Mouse (Mus musculus): ENCODE data around the gene Asb13. TPM values are rescaled to one million over a fixed set of nuclear protein-coding genes. Genes with fewer than 3 reads are reported as not detected.
A peak's percentile ranks its signal among the peaks of the same experiment; 100 is the strongest.

Gene Asb13
- polyA plus RNA-seq, 1 experiment = 42.6 TPM

DNA sequence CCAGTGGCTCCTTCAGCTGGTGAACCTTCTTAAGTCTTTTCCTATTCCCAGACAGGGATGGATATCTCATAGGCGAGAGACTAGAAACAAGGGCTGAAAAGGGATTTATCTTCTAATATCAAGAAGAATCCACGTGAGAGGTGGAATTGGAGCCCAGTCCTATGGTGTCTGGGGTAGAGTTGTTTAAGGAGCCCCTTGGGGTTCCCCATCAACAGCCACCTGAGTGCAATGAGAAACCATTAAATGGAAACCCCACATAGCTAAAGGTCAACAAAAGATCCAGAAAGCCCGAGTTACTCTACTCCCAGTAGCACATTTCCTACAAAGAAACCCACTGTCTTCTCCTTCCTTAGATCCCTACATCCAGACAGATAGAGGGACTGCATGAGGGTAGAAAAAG, 39.3 kb downstream of the Asb13 start:
- no peaks in the 10 kb centered on the region for H3K27me3 ChIP-seq (replicated peaks; ENCODE audit: control insufficient read depth, insufficient read depth, low read length)
- no peak overlapping the region for H3K27ac ChIP-seq (ENCODE audit: insufficient read depth, low read depth, low read length)
- no peak for DNase-seq
- no peaks in the 10 kb centered on the region for H3K36me3 ChIP-seq (ENCODE audit: control insufficient read depth, insufficient read depth, low read length)
- no peak overlapping the region for H3K4me3 ChIP-seq (ENCODE audit: insufficient read depth, low read depth, low read length)
- 82% methylated on average over 3 of the region's 3 CpGs for WGBS
- TF ChIP-seq CTCF (conservative IDR thresholded peaks at IDR 0.05; ENCODE audit: insufficient read depth, insufficient read length, low read depth, low read length) = no peak
- no peak for TF ChIP-seq POLR2A (IDR thresholded peaks at IDR 0.05; ENCODE audit: low read depth, low read length)
- peaks cover 6% of the 10 kb centered on the region for H3K4me1 ChIP-seq (ENCODE audit: control insufficient read depth, insufficient read depth, low read length)

DNA sequence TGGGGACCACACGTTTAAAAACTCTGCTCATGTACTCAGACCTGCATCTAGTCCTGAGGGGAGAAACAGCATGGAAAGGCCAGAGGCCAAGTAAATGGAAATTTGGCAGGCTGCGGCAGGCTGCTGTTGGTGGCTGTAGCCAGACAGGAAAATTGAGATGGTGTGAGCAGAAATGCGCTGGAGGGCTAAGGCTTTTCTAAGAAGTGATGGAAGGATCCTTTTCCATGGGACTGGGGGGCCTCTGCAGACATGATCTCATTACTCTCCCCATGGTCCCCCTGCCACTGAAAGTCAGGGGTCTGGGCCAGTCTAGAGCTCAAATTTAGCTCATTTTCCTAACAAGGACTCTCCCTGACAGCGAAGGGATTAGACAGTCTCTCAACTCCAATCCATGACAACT, 39.8 kb downstream of the Asb13 start:
- TF ChIP-seq CTCF (conservative IDR thresholded peaks at IDR 0.05; ENCODE audit: insufficient read depth, insufficient read length, low read depth, low read length) (no peak), POLR2A (IDR thresholded peaks at IDR 0.05; ENCODE audit: low read depth, low read length) (no peak)
- no peak overlapping the region for H3K4me3 ChIP-seq (ENCODE audit: insufficient read depth, low read depth, low read length)
- DNase-seq = no peak
- no peaks in the 10 kb centered on the region for H3K36me3 ChIP-seq (ENCODE audit: control insufficient read depth, insufficient read depth, low read length)
- no peak overlapping the region for H3K27ac ChIP-seq (ENCODE audit: insufficient read depth, low read depth, low read length)
- peaks cover 6% of the 10 kb centered on the region for H3K4me1 ChIP-seq (ENCODE audit: control insufficient read depth, insufficient read depth, low read length)
- no peaks in the 10 kb centered on the region for H3K27me3 ChIP-seq (replicated peaks; ENCODE audit: control insufficient read depth, insufficient read depth, low read length)
- WGBS = 77% methylated on average over 4 of the region's 4 CpGs

DNA sequence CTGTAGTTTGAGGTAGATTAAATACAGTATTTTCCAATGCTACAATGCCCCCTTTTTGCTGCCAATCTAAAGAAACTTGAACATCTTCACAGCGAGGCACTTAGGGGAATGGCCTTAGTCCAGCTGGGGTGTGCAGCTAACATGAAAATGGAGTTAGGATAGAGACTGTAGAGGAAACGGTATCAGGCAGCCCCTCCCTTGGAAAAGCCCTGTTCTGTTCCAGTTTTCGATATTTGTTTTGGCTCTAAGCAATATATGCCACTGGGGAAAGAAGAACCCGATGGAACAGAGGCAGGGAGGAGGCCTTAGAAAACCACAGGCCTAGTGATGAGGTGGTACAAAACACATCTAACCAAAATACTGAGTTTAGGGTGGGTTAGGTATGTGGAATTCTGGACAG, 42.0 kb downstream of the Asb13 start:
- Histone ChIP-seq H3K36me3 (ENCODE audit: control insufficient read depth, insufficient read depth, low read length) (no peaks in the 10 kb centered on the region), H3K4me3 (ENCODE audit: insufficient read depth, low read depth, low read length) (no peak overlapping the region), H3K27me3 (replicated peaks; ENCODE audit: control insufficient read depth, insufficient read depth, low read length) (no peaks in the 10 kb centered on the region), H3K4me1 (ENCODE audit: control insufficient read depth, insufficient read depth, low read length) (no peaks in the 10 kb centered on the region), H3K27ac (ENCODE audit: insufficient read depth, low read depth, low read length) (no peak overlapping the region)
- no peak for DNase-seq
- WGBS = 74% methylated on average over 4 of the region's 4 CpGs
- TF ChIP-seq CTCF (conservative IDR thresholded peaks at IDR 0.05; ENCODE audit: insufficient read depth, insufficient read length, low read depth, low read length) (no peak), POLR2A (IDR thresholded peaks at IDR 0.05; ENCODE audit: low read depth, low read length) (no peak)

DNA sequence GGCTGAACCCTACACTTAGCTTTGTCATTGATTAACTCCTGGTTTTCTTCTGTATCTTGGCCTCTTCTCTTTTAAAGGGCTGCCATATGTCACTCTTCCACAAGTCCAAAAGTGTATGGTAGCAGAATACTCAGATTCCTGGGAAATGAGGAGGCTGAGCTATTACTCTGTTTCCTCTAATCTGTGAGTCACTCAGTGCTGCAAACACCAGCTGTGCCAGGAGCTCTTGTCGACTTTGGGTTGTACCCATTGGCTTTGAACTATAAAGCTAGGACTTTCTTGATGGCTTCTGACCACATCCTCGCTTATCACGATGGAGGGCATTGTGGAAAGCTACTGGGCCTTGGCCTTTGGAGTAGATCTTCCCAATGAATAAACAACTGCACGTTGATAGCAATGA, 45.3 kb downstream of the Asb13 start:
- TF ChIP-seq POLR2A (IDR thresholded peaks at IDR 0.05; ENCODE audit: low read depth, low read length) = no peak
- TF ChIP-seq CTCF (conservative IDR thresholded peaks at IDR 0.05; ENCODE audit: insufficient read depth, insufficient read length, low read depth, low read length) = no peak
- no peaks in the 10 kb centered on the region for H3K36me3 ChIP-seq (ENCODE audit: control insufficient read depth, insufficient read depth, low read length)
- 86% methylated on average over 4 of the region's 4 CpGs for WGBS
- H3K27me3 ChIP-seq (replicated peaks; ENCODE audit: control insufficient read depth, insufficient read depth, low read length) = no peaks in the 10 kb centered on the region
- no peak overlapping the region for H3K27ac ChIP-seq (ENCODE audit: insufficient read depth, low read depth, low read length)
- no peaks in the 10 kb centered on the region for H3K4me1 ChIP-seq (ENCODE audit: control insufficient read depth, insufficient read depth, low read length)
- DNase-seq = no peak
- no peak overlapping the region for H3K4me3 ChIP-seq (ENCODE audit: insufficient read depth, low read depth, low read length)

DNA sequence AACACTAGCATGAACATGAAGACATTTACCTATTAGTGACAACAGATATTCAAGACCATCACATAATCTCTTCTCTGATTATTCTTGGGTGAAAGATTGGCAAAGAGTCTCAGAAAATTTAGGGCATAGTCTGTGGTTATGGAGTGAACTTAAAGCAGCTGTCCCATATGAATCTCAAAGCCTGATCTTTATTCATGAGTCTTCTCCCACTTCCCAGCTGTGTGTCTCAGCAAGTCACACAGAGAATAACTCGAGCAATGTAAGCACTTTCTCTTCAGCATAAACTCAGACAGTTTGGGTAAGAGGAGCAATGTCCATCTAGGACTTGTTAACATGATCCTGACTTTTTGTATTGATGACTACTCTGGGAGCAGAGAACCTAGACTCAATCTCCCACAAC, 52.5 kb downstream of the Asb13 start:
- TF ChIP-seq CTCF (conservative IDR thresholded peaks at IDR 0.05; ENCODE audit: insufficient read depth, insufficient read length, low read depth, low read length) (no peak), POLR2A (IDR thresholded peaks at IDR 0.05; ENCODE audit: low read depth, low read length) (no peak)
- H3K4me3 ChIP-seq (ENCODE audit: insufficient read depth, low read depth, low read length) = no peak overlapping the region
- no peaks in the 10 kb centered on the region for H3K36me3 ChIP-seq (ENCODE audit: control insufficient read depth, insufficient read depth, low read length)
- H3K4me1 ChIP-seq (ENCODE audit: control insufficient read depth, insufficient read depth, low read length) = no peaks in the 10 kb centered on the region
- H3K27ac ChIP-seq (ENCODE audit: insufficient read depth, low read depth, low read length) = no peak overlapping the region
- DNase-seq = no peak
- 62% methylated on average over 1 of the region's 1 CpGs for WGBS
- no peaks in the 10 kb centered on the region for H3K27me3 ChIP-seq (replicated peaks; ENCODE audit: control insufficient read depth, insufficient read depth, low read length)

DNA sequence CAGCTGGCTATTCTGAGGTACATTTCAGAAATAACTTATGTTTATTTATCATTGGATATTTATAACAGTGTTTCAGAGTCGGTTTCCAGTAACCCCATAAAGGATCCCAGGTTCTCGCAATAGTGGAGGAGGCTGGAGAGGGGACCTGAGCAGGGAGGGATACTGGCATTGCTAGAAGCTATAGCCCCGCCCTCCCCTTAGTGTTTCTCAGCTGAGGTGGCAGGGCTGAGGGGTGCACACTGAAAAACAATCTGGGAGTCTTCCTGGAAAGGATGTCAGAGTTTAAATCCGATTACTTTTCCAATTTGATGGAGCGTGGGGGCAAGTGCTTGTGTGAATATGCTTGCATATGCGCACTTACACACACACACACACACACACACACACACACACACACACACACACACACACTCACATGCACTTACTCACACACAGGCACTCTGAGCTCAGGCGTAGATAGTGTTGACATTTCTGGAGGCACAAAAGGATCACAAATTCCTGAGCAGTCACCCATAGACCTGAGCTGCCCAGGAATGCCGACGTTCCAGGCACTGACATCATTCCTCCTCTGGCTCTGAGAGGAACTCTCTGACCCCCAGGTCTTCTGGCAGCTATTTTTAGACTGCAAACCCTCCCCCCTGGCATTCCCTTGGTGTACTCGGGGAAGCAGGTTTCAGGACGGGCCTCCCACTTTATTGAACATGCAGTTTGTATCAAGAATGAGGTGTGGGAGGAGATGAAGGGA, 60.9 kb downstream of the Asb13 start:
- 13% methylated on average over 11 of the region's 11 CpGs for WGBS
- peak overlapping the region; percentile 20; the same call in 1 of the 2 replicates for H3K27ac ChIP-seq (ENCODE audit: insufficient read depth, low read depth, low read length)

DNA sequence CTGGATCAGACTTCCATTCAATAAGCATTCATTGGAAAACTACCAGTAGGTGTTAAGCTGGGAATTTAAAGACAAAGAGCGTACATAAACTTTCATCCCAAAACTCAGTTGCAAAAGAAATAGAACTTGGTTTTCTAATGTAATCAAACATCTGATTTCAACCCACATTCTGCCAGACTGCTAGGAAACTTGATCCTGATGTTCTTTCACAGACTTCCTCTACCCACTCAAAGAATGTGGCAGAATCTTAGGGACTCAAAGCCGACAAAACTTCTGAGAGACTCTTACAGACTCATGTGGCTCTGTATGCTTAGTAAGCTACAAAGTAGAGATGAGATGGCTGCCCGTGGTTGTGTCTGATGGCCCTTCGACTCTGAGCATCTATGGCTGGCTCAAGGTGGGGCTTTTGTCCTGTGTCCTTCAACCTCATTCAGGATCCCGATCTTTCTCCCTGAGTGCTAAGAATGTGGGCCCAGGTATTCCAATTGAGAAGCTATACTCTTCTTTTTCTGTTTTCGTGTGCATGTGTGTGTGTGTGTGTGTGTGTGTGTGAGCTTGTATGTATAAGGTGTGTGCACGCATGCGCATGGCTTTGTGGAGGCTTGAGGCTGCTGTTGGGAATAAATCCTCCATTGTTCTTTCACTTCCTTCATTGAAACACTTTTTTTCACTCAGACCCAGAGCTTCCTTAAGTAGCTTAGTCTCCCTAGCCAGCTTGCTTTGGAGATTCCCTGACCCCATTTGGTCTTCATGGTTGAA, 63.3 kb downstream of the Asb13 start:
- no peak for DNase-seq
- no peak for TF ChIP-seq CTCF (conservative IDR thresholded peaks at IDR 0.05; ENCODE audit: insufficient read depth, insufficient read length, low read depth, low read length)
- no peak for TF ChIP-seq POLR2A (IDR thresholded peaks at IDR 0.05; ENCODE audit: low read depth, low read length)
- Histone ChIP-seq H3K36me3 (ENCODE audit: control insufficient read depth, insufficient read depth, low read length) (no peaks in the 10 kb centered on the region), H3K27me3 (replicated peaks; ENCODE audit: control insufficient read depth, insufficient read depth, low read length) (no peaks in the 10 kb centered on the region; the same call in 1 of the 2 replicates), H3K27ac (ENCODE audit: insufficient read depth, low read depth, low read length) (no peak overlapping the region; the same call in 1 of the 2 replicates), H3K4me1 (ENCODE audit: control insufficient read depth, insufficient read depth, low read length) (peaks cover 9% of the 10 kb centered on the region), H3K4me3 (ENCODE audit: insufficient read depth, low read depth, low read length) (no peak overlapping the region)
- 76% methylated on average over 8 of the region's 8 CpGs for WGBS

More for the DNA sequence above, 60.9 kb downstream of the Asb13 start:
- no peaks in the 10 kb centered on the region; the same call in 1 of the 2 replicates for H3K4me1 ChIP-seq (ENCODE audit: control insufficient read depth, insufficient read depth, low read length)
- no peaks in the 10 kb centered on the region for H3K36me3 ChIP-seq (ENCODE audit: control insufficient read depth, insufficient read depth, low read length)
- TF ChIP-seq CTCF (conservative IDR thresholded peaks at IDR 0.05; ENCODE audit: insufficient read depth, insufficient read length, low read depth, low read length) = no peak
- TF ChIP-seq POLR2A (IDR thresholded peaks at IDR 0.05; ENCODE audit: low read depth, low read length) = no peak
- H3K27me3 ChIP-seq (replicated peaks; ENCODE audit: control insufficient read depth, insufficient read depth, low read length) = no peaks in the 10 kb centered on the region; the same call in 1 of the 2 replicates
- peak; percentile 85 for DNase-seq
- no peak overlapping the region for H3K4me3 ChIP-seq (ENCODE audit: insufficient read depth, low read depth, low read length)

All from kidney, adult 2 months (tissue).